In genomic region chr15:79329979-79330363, GRCm38 (mm10) we compare ENCODE assay signal across 24 mouse cellular contexts. TPM values are rescaled to one million over a fixed set of nuclear protein-coding genes. Genes with fewer than 3 reads are reported as not detected.
DNase-seq lines count a peak whose midpoint lies in the region; ATAC-seq and TF ChIP-seq lines count a peak whose summit lies in the region.
"Had no signal": no experiment of that assay in that cellular context is flagged by ENCODE, and none has a peak within 500 bp of the region (broad histone marks: within the 10 kb centered on the region; RNA-seq: fewer than 3 reads in every experiment).

No protein-coding gene starts in this region.

- 85% methylated on average over 6 of the region's 6 CpGs for WGBS in heart, embryonic 15.5 days
- WGBS in stomach, embryonic 15.5 days: 88% methylated on average over 6 of the region's 6 CpGs
- 82% methylated on average over 6 of the region's 6 CpGs for WGBS in stomach, postnatal 0 days
- 80% methylated on average over 6 of the region's 6 CpGs for WGBS in stomach, embryonic 16.5 days
- 80% methylated on average over 6 of the region's 6 CpGs for WGBS in forebrain, postnatal 0 days

- no peak overlapping the region for H3K9ac ChIP-seq in heart, embryonic 15.5 days
- H3K9ac ChIP-seq in stomach, embryonic 15.5 days: no peak overlapping the region
- no peak overlapping the region for H3K9ac ChIP-seq in stomach, postnatal 0 days (ENCODE audit: low read length)
- no peak overlapping the region for H3K9ac ChIP-seq in stomach, embryonic 16.5 days (ENCODE audit: low read length)
- H3K9ac ChIP-seq in forebrain, postnatal 0 days: no peak overlapping the region
- H3K9ac ChIP-seq: embryonic facial prominence, embryonic 13.5 days; hindbrain, embryonic 13.5 days; limb, embryonic 15.5 days; liver, embryonic 15.5 days had no signal

- no peak for DNase-seq in heart, postnatal 36 days
- DNase-seq in stomach, postnatal 0 days (ENCODE audit: low spot score): no peak
- peak; percentile 37 for DNase-seq in MN1 (ENCODE audit: low spot score)
- DNase-seq in forebrain, postnatal 0 days: no peak
- no peak for DNase-seq in adrenal gland, postnatal 4 days (ENCODE audit: low spot score in 2 of 2)
- DNase-seq: adrenal gland, adult 2 months; cerebellum, adult 9-10 months; gastrocnemius, postnatal 36 days; heart, postnatal 10 days; lung, postnatal 4 days; right cerebral cortex, postnatal 25 days; thymus, postnatal 4 days had no signal

- H3K36me3 ChIP-seq in heart, embryonic 15.5 days: no peaks in the 10 kb centered on the region
- H3K36me3 ChIP-seq in stomach, embryonic 15.5 days: no peaks in the 10 kb centered on the region
- no peaks in the 10 kb centered on the region for H3K36me3 ChIP-seq in stomach, postnatal 0 days (ENCODE audit: control insufficient read depth, insufficient read depth, low read length)
- H3K36me3 ChIP-seq in stomach, embryonic 16.5 days (ENCODE audit: control insufficient read depth, insufficient read depth, low read length): no peaks in the 10 kb centered on the region
- no peaks in the 10 kb centered on the region for H3K36me3 ChIP-seq in forebrain, postnatal 0 days (ENCODE audit: insufficient read depth)
- H3K36me3 ChIP-seq: embryonic facial prominence, embryonic 13.5 days; heart, embryonic 10.5 days; hindbrain, embryonic 13.5 days; limb, embryonic 15.5 days; liver, embryonic 15.5 days had no signal

- no peak overlapping the region for H3K4me2 ChIP-seq in heart, embryonic 15.5 days
- H3K4me2 ChIP-seq in stomach, embryonic 15.5 days: no peak overlapping the region
- no peak overlapping the region for H3K4me2 ChIP-seq in stomach, postnatal 0 days (replicated peaks; ENCODE audit: low read depth)
- H3K4me2 ChIP-seq in stomach, embryonic 16.5 days (ENCODE audit: low read depth, low read length): no peak overlapping the region
- no peak overlapping the region for H3K4me2 ChIP-seq in forebrain, postnatal 0 days (ENCODE audit: low read depth)
- H3K4me2 ChIP-seq: embryonic facial prominence, embryonic 13.5 days; hindbrain, embryonic 13.5 days; limb, embryonic 15.5 days; liver, embryonic 15.5 days had no signal

- no peak for ATAC-seq in heart, embryonic 15.5 days (replicated peaks; ENCODE audit: insufficient number of reproducible peaks, insufficient read depth, low FRiP score, low read depth)
- no peak for ATAC-seq in stomach, embryonic 15.5 days (ENCODE audit: insufficient read depth, low FRiP score, low read depth)
- no peak for ATAC-seq in stomach, postnatal 0 days (ENCODE audit: low FRiP score, low TSS enrichment)
- no peak for ATAC-seq in stomach, embryonic 16.5 days (ENCODE audit: insufficient read depth, low FRiP score)
- ATAC-seq in forebrain, postnatal 0 days: no peak
- ATAC-seq: forebrain, embryonic 14.5 days had no signal

- H3K27ac ChIP-seq in heart, embryonic 15.5 days: 0 out of 2 replicates have a peak overlapping the region, but pooled peaks have one; percentile 31
- H3K27ac ChIP-seq in stomach, embryonic 15.5 days: peak overlapping the region; percentile 26; the same call in 1 of the 2 replicates
- no peak overlapping the region for H3K27ac ChIP-seq in stomach, postnatal 0 days (replicated peaks)
- H3K27ac ChIP-seq in stomach, embryonic 16.5 days (ENCODE audit: low read length): 0 out of 2 replicates have a peak overlapping the region, but pooled peaks have one; percentile 15
- no peak overlapping the region for H3K27ac ChIP-seq in forebrain, postnatal 0 days (ENCODE audit: low read depth, low read length)
- H3K27ac ChIP-seq: embryonic facial prominence, embryonic 13.5 days; heart, embryonic 10.5 days; hindbrain, embryonic 13.5 days; kidney, postnatal 0 days; layer of hippocampus, adult 2 months; limb, embryonic 15.5 days; liver, embryonic 15.5 days had no signal

- H3K9me3 ChIP-seq in heart, embryonic 15.5 days (replicated peaks): no peaks in the 10 kb centered on the region
- no peaks in the 10 kb centered on the region for H3K9me3 ChIP-seq in stomach, embryonic 15.5 days
- H3K9me3 ChIP-seq in stomach, postnatal 0 days (ENCODE audit: control insufficient read depth, low read length): no peaks in the 10 kb centered on the region
- H3K9me3 ChIP-seq in stomach, embryonic 16.5 days (replicated peaks; ENCODE audit: control insufficient read depth, low read length): no peaks in the 10 kb centered on the region
- no peaks in the 10 kb centered on the region for H3K9me3 ChIP-seq in forebrain, postnatal 0 days (ENCODE audit: low read length)
- H3K9me3 ChIP-seq: embryonic facial prominence, embryonic 13.5 days; G1E; heart, embryonic 10.5 days; hindbrain, embryonic 13.5 days; limb, embryonic 15.5 days; liver, embryonic 15.5 days had no signal

- TF ChIP-seq EP300 in stomach, postnatal 0 days (optimal IDR thresholded peaks at IDR 0.05): no peak

- intact Hi-C loops in heart, postnatal 36 days (cut with DNase I): loop anchor here (2.0 kb wide), 1 partner anchor 17 kb away; the partner anchor contains the start of gene Maff

- no peak overlapping the region for H3K4me3 ChIP-seq in heart, embryonic 15.5 days
- H3K4me3 ChIP-seq in stomach, embryonic 15.5 days (replicated peaks): no peak overlapping the region
- no peak overlapping the region for H3K4me3 ChIP-seq in stomach, postnatal 0 days (ENCODE audit: low read depth, low read length)
- no peak overlapping the region for H3K4me3 ChIP-seq in stomach, embryonic 16.5 days (replicated peaks; ENCODE audit: low read length)
- no peak overlapping the region for H3K4me3 ChIP-seq in forebrain, postnatal 0 days (ENCODE audit: low read depth, low read length)
- H3K4me3 ChIP-seq: embryonic facial prominence, embryonic 13.5 days; heart, embryonic 10.5 days; hindbrain, embryonic 13.5 days; layer of hippocampus, adult 2 months; limb, embryonic 15.5 days; liver, embryonic 15.5 days had no signal

- no peak for TF ChIP-seq CTCF in stomach, postnatal 0 days (IDR thresholded peaks at IDR 0.05; ENCODE audit: low read depth)
- TF ChIP-seq CTCF in forebrain, postnatal 0 days (IDR thresholded peaks at IDR 0.05; ENCODE audit: low read depth): no peak

- H3K27me3 ChIP-seq in heart, embryonic 15.5 days: no peaks in the 10 kb centered on the region
- H3K27me3 ChIP-seq in stomach, embryonic 15.5 days (replicated peaks): no peaks in the 10 kb centered on the region
- H3K27me3 ChIP-seq in stomach, postnatal 0 days (ENCODE audit: control insufficient read depth, insufficient read depth, low read length): no peaks in the 10 kb centered on the region
- no peaks in the 10 kb centered on the region for H3K27me3 ChIP-seq in stomach, embryonic 16.5 days (ENCODE audit: control insufficient read depth, insufficient read depth, low read length)
- H3K27me3 ChIP-seq in forebrain, postnatal 0 days (ENCODE audit: insufficient read depth, low read length): no peaks in the 10 kb centered on the region
- H3K27me3 ChIP-seq: embryonic facial prominence, embryonic 13.5 days; hindbrain, embryonic 13.5 days; limb, embryonic 15.5 days; liver, embryonic 15.5 days had no signal

- H3K4me1 ChIP-seq in heart, embryonic 15.5 days (replicated peaks): peaks cover 23% of the 10 kb centered on the region
- peaks cover 27% of the 10 kb centered on the region for H3K4me1 ChIP-seq in stomach, embryonic 15.5 days
- H3K4me1 ChIP-seq in stomach, postnatal 0 days (replicated peaks; ENCODE audit: control insufficient read depth, insufficient read depth): peaks cover 2% of the 10 kb centered on the region; the same call in 1 of the 2 replicates
- H3K4me1 ChIP-seq in stomach, embryonic 16.5 days (ENCODE audit: control insufficient read depth, insufficient read depth, low read length): peaks cover 25% of the 10 kb centered on the region
- peaks cover 13% of the 10 kb centered on the region; the same call in 1 of the 2 replicates for H3K4me1 ChIP-seq in forebrain, postnatal 0 days (ENCODE audit: insufficient read depth)

RNA-seq across cellular contexts. Expression of gene Pla2g6, which starts 1.8 kb away (rescaled TPM):
- polyA plus RNA-seq in heart, embryonic 15.5 days (2015; fragmentation: Nextera tagmentation; extraction: Ambion mirVana): 9.9 and 13.5 TPM in 2 replicates
- total RNA-seq in heart, postnatal 36 days (2021): 1 to 10 TPM; 8.1 to 8.7 TPM
- 16.6 and 18.9 TPM in 2 replicates for polyA plus RNA-seq in stomach, embryonic 15.5 days (2015; fragmentation: Nextera tagmentation; extraction: Ambion mirVana)
- 8.8 and 9.4 TPM in 2 replicates for polyA plus RNA-seq in stomach, postnatal 0 days (2015; fragmentation: Nextera tagmentation; extraction: Ambion mirVana)
- polyA plus RNA-seq in stomach, embryonic 16.5 days (2015; fragmentation: Nextera tagmentation; extraction: Ambion mirVana): 15.6 and 20.9 TPM in 2 replicates
- total RNA-seq in forebrain, postnatal 0 days (2014; rRNA removed): 19.5 and 31.1 TPM in 2 replicates
- polyA plus RNA-seq in forebrain, postnatal 0 days (2015; fragmentation: Nextera tagmentation; extraction: Ambion mirVana): 10.7 and 15.2 TPM in 2 replicates
- 10 to 100 TPM; 25.3 to 28.2 TPM for total RNA-seq in adrenal gland, postnatal 4 days (2021)

RNA-seq across cellular contexts. Expression of gene Maff, which starts 16.4 kb away (rescaled TPM):
- polyA plus RNA-seq in heart, embryonic 15.5 days (2015; fragmentation: Nextera tagmentation; extraction: Ambion mirVana): 3.5 and 3.8 TPM in 2 replicates
- total RNA-seq in heart, postnatal 36 days (2021): 10 to 100 TPM in 1 of 2 experiments, 1 to 10 TPM in 1; 9.0 to 10.5 TPM
- 5.2 and 6.6 TPM in 2 replicates for polyA plus RNA-seq in stomach, embryonic 15.5 days (2015; fragmentation: Nextera tagmentation; extraction: Ambion mirVana)
- polyA plus RNA-seq in stomach, postnatal 0 days (2015; fragmentation: Nextera tagmentation; extraction: Ambion mirVana): 11.4 and 11.9 TPM in 2 replicates
- 5.2 and 6.2 TPM in 2 replicates for polyA plus RNA-seq in stomach, embryonic 16.5 days (2015; fragmentation: Nextera tagmentation; extraction: Ambion mirVana)
- total RNA-seq in forebrain, postnatal 0 days (2014; rRNA removed): 2.5 and 3.0 TPM in 2 replicates
- polyA plus RNA-seq in forebrain, postnatal 0 days (2015; fragmentation: Nextera tagmentation; extraction: Ambion mirVana): 0.74 and 1.1 TPM in 2 replicates
- total RNA-seq in adrenal gland, postnatal 4 days (2021): 1 to 10 TPM; 3.2 to 4.6 TPM

RNA-seq across cellular contexts. Expression of gene Baiap2l2, which starts 44.6 kb away (rescaled TPM):
- 9.8 and 9.9 TPM in 2 replicates for polyA plus RNA-seq in heart, embryonic 15.5 days (2015; fragmentation: Nextera tagmentation; extraction: Ambion mirVana)
- total RNA-seq in heart, postnatal 36 days (2021): under 1 TPM in 1 of 2 experiments, not detected in 1; 0.50 TPM
- polyA plus RNA-seq in stomach, embryonic 15.5 days (2015; fragmentation: Nextera tagmentation; extraction: Ambion mirVana): 8.4 and 9.1 TPM in 2 replicates
- 4.1 and 4.9 TPM in 2 replicates for polyA plus RNA-seq in stomach, postnatal 0 days (2015; fragmentation: Nextera tagmentation; extraction: Ambion mirVana)
- 7.1 and 7.3 TPM in 2 replicates for polyA plus RNA-seq in stomach, embryonic 16.5 days (2015; fragmentation: Nextera tagmentation; extraction: Ambion mirVana)
- total RNA-seq in forebrain, postnatal 0 days (2014; rRNA removed): 3.2 and 7.9 TPM in 2 replicates
- 9.1 and 11.3 TPM in 2 replicates for polyA plus RNA-seq in forebrain, postnatal 0 days (2015; fragmentation: Nextera tagmentation; extraction: Ambion mirVana)
- 1 to 10 TPM; 2.3 to 5.5 TPM for total RNA-seq in adrenal gland, postnatal 4 days (2021)
- total RNA-seq: G1E had no signal
- polyA plus RNA-seq: G1E had no signal

Comparison
In these comparisons a context has a peak if more than half of its experiments do, and no peak if none do; other contexts are left out.
1. H3K27ac ChIP-seq: peak in heart, embryonic 15.5 days (single experiment), stomach, embryonic 15.5 days (single experiment) and stomach, embryonic 16.5 days (single experiment); none in stomach, postnatal 0 days (single experiment) and forebrain, postnatal 0 days (single experiment).